Mouse (Mus musculus) left cerebral cortex, postnatal 14 days (tissue): ENCODE measurements at regions not wholly inside any gene's neighbourhood (a gene's known extent, or its start where the extent isn't known, plus 50 kb on each side); places are given as distances from the start of the nearest gene placed in this dataset.

ENCODE experiments used
- DNase-seq, 2 experiments: peaks; one replicate each; pipeline ENCODE4 v3.0.0; 2021 to 2022; ENCODE audit warnings: low spot score in 2 of 2, mixed read lengths in 1 of 2
- intact Hi-C: fragments of 180-260 bp; cut with DNase I; formaldehyde crosslinking; loops from one replicate; pipeline ENCODE4 v1.15.1; 2025

DNA sequence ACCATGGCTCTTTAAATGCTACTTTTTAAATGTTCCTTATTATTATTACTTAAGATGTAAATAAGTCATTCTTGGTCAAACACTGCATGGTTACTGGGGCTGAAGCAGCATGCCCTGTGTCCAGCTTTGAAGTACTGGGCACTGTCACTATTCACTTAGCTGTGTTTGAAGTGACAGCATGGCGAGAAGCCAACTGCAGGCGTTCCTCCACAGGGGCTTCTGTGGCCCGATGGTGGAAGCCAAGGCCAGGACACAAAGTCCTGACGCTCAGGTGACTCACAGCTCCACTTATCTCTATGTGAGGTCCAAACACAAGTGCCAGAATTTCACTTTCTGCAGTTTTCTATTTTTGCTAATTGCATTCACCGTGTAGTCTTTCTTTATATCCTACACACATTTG lies 65.3 kb downstream of the Cdca7 start:
- intact Hi-C loops: no loop called here
- DNase-seq: no peak

DNA sequence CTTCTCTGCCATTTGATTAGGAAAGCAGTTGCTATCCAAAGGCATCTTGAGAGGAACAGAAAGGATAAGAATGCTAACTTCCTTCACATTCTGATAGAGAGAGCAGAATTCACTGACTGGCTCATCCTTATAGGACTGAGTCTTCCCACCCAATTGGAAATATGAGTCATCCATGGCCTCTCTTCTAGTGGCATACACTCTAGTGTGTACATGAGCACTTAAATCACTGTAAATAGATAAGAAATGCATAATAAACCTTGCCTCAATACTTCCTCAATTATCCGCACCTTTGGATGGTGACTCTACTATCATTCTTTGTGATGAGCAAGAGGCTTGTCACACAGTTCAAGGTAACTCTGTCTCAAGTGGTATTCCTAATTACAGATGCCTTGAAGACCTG lies 69.5 kb downstream of the Cdca7 start:
- no peak for DNase-seq
- intact Hi-C loops: no loop called here

DNA sequence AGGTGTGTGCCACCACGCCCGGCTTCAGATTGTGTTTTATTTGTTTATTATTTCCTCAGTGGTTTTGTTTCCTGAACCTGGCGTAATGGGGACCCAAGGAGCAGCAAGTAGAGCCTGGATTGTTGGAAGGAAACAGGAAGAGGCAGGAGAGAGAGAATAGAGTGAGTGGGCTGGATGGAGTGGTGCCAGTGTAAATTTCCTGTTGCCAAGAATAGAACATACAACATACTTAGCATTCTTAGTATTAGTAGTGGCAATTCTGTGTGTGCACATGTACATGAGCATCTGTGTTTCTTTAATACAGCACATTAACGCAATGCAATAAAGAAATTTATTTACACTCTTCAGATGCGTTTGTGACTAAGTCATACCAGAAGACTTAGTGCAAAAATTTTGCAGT lies 70.5 kb downstream of the Cdca7 start:
- DNase-seq: no peak
- intact Hi-C loops: no loop called here

DNA sequence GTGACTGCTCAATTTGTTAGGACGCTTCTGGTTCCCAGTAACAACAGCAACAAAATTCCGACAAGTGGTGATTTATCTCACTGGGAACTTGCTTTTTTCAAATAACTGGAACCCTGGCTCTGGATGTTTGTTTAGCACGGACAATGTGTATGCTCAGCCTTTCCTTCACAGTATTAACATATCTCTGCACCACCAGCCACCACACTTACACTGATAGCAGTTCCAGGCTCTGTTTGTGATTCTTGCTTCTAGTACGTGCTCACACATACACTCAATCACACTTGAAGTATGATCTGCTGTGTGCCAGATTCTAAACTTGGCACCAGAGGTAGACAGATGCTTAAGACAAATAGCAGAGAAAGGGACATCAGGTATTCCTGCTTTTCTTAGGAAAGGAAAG lies 71.0 kb downstream of the Cdca7 start:
- intact Hi-C loops: no loop called here
- DNase-seq: no peak

DNA sequence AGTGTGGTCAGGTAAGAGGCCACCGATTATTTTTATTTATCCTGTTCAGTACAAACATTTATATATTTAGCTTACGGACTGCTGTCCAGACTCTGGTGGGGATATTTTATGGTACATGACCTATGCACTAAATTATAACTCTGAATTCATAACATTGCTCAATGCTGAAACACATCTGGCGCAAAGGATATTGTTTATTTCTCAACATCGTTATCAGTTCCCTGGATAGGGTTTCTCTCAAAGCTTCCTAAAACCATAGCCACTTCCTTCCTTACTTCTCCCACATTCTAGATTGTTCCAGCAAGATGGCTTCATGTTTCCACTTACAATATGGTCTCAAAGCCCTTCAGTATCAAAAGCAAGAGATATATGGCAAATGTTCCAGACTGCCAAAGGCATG lies 75.3 kb downstream of the Cdca7 start:
- no peak for DNase-seq
- intact Hi-C loops: no loop called here

DNA sequence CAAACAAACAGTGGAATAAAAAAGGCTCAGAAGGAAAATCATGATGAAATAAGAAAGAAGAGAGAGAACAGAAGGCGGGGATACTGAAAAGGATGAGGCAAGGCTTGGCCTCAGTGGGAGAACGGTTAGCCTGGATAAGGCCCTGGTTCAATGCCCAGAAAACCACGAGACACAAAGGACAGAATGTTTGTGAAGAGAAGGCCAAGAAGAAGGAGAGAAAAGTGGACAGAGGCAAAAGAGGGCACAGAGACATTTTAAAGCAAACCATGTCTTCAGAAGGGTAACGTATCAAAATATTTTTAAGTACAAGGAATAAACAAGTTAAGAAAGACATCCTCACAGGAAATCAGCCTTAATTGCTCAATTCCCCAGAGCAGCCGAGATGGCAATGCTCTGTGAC lies 78.6 kb downstream of the Cdca7 start:
- DNase-seq: no peak
- intact Hi-C loops: no loop called here

DNA sequence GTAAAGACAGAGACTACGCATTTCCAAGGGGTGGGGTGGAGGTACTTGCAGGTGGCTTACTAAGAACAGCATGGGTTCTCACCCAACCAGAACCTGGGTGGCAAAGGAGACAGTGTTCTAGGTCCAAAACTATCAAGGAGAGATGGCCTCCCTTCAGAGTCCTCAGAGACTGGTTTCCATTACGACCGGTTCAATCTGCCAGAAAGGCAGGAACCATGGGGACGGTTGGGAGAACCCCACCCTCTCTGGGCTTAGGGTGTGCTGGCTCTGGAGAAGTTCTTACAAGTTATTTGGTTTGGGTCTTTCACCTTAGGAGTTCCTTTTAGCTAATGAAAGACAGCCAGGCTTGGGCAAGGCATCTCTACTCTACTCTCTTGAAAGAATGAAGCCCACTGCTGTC lies 79.2 kb downstream of the Cdca7 start:
- intact Hi-C loops: no loop called here
- DNase-seq: no peak

DNA sequence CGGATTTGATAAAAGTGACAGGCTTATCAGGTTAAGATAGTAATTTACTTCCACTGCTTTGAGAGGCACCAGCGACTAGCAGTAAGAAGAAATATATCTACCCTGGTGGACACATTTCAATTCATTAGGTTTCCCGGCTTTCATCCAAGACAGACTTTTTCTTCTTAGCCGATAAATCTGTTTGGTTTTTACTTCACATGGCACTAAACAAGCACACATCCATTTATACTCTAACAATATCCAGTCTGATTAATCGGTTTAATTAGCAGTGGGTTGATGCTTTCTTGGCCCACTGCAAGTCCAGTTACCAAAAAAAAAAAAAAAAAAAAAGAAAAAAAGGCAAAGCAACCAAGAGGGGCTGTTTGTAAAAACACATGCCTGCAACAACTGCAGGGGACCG lies 79.6 kb downstream of the Cdca7 start:
- DNase-seq: no peak
- intact Hi-C loops: no loop called here

DNA sequence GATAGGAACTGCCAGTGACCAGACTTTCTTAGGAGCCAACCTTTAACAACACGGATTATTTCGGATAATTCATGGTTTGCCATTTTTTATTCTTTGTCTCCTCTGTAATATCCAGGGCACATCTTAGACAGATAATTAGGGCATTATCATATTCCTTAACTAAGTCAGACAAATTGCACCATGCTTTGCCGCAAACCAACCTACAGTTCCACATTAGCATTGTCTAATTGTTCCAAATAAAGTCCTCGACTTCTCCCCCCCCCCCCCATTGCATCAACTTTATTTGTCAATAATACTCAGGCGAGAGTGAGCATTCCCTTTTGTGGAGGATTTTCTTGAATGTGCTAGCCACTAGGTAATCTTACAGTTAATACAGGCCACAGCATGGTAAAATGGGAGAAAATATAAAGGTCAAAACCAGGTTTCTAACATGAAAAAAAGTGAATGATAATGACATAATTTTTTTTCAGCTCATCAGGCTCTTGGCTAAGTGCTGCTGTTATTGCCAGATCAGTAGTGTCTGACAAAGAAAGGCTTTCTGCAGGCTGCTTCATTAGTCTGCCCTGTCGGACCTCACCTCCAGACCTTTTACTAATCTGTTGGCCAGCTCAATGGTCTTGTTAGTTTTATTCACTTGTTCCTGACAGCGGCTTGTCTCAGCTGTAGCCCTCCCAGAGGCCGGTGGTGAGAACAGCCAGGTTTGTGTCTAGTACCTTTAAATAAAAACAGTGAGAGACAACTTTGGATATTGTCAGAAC lies 80.3 kb downstream of the Cdca7 start:
- no peak for DNase-seq
- intact Hi-C loops: no loop called here

DNA sequence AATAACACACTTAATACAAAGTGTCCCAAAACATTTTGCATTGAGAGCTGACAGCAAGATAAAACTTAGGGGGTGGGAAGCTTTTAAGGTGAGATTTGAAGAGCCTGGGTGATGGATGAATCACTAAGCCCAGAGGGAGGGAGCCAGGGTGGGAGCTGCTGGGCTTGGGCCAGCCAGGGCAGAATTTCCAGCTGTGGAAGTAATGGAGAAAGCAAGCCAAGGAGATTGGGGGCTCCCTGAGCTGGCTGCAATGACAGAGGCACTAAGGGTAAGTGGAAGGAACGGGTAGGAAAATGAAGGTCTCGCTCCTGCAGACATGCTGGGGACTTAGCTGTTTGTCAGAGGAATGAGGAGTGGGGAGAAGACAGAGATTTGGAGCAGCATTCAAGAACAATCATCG lies 81.2 kb downstream of the Cdca7 start:
- DNase-seq: no peak

DNA sequence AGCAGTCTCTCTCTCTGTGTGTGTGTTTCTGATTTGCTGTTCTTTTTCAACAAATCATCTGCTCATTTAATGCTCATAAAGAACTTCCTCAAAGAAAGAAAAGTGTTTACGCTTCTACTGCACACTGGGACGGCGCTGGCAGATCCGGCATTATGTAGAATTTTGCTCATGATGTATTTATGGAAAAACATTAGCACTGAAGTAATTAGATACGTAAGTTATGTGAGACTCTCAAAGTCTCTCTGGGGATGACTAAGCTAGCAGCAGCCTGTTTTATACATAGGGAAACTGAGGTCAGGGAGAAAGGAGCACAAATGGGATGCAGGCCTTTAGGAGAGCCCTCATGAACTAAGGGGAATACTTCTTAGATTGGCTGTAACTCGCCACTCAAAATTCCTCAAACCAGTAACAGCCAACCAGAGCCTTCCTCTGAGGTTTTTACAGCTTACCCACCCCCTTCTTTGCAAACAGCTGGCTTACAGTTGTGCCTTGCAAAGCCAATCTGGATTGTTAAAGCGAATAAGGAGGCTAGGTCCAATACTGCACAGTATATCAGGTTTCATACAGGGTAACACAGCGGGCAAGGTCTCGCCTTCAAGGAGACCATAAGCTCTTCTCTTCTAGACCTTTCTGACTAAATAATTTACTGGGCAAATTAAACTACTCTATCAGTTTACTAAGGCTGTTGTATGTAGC lies 81.8 kb downstream of the Cdca7 start:
- DNase-seq: no peak
- intact Hi-C loops: no loop called here

More for the DNA sequence above, 81.2 kb downstream of the Cdca7 start:
- intact Hi-C loops: no loop called here

DNA sequence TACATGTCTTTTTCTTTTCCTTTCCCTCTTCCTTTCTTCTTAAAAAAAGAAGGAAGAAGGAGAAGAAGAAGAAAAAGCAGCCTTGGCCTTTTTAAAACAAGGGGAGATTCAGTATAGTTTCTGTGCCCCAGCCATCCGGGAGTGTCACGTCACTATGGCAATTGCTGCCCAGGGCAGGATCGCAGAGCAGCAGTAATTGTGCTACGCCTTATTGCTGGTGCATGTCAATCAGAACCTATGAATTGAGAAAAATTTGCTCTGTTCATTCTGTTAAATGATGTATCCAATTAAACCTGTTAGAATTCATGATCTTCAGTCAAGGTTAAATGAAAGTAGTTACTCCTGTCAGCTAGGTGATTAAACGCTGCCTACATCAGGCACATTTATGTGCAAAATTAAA lies 85.4 kb downstream of the Cdca7 start:
- intact Hi-C loops: no loop called here
- no peak for DNase-seq

DNA sequence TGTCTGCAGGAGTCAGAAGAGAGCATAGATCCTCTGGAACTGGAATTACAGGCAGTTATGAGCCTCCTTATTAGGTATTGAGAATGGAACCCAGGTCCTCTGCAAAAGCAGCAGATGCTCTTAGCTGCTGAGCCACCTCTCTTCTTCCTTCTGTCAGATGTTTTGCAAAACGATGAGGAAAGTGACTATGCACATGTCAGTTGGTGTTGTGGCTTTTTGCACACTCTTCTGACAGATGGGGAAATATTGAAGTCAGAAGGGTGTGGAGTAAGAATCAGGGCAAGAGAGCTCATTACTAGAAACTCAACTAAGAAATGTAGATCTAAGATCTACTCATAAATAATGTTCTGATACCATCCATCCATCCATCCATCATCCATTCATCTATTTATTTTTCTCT lies 102.4 kb downstream of the Cdca7 start:
- no peak for DNase-seq
- intact Hi-C loops: no loop called here

DNA sequence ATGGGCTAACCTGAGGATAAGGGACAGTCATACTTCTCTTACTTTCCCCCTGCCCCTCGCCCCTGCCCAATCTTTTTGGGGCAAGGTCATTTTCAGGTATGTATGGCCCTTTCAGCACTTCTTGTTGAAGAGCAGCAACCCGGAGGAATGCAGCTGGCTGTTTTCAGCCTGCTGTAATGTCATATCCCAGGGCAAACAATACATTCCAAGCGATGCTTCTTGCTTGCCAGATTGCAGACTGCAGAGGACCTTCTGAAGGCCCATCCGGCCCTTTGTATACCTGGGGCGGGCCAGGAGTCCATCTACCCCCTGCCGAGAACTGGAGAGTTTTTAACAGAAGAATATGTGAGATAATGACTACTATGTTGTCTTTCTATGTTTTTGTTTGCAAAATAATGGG lies 105.2 kb downstream of the Cdca7 start:
- no peak for DNase-seq
- intact Hi-C loops: no loop called here

DNA sequence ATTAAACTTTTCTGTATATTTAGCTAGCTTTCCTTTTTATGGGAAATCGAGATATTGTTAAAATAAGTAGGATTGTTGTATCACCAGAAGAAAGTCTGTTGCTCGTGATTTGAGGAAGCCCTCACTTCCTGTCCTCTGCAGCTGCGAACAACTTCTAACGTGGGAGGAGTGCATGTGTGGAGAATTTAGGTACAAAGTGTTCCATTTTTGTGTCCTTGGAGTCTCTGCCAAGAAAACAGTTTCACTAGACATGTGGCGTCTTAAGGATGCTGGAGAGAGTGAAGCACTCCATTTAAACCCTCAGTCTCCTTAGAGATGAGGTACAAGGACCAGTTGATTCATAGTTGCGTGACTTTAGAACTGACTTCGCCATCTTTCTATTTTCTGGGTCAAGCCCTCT lies 112.9 kb downstream of the Cdca7 start:
- intact Hi-C loops: no loop called here
- peak; percentile 49 to 89 for DNase-seq

DNA sequence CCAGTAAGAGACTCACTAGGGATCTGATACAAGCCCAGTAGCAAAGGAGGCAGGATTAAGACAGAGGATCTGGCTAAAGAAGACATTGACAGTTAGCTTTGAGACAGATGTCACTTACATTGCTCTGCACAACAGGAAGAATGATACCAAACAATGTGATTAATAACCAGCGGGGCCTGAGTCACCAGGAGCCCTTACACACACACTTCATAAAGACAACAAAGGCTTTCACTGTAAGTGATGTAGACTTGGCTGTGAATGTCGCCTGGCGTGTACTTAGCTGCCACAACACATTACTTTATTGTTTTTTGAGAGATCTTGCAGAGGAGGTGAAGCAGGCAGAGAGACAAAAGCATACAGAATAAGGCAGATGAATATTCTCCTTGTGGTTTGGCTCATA lies 116.1 kb downstream of the Cdca7 start:
- intact Hi-C loops: no loop called here
- no peak for DNase-seq

DNA sequence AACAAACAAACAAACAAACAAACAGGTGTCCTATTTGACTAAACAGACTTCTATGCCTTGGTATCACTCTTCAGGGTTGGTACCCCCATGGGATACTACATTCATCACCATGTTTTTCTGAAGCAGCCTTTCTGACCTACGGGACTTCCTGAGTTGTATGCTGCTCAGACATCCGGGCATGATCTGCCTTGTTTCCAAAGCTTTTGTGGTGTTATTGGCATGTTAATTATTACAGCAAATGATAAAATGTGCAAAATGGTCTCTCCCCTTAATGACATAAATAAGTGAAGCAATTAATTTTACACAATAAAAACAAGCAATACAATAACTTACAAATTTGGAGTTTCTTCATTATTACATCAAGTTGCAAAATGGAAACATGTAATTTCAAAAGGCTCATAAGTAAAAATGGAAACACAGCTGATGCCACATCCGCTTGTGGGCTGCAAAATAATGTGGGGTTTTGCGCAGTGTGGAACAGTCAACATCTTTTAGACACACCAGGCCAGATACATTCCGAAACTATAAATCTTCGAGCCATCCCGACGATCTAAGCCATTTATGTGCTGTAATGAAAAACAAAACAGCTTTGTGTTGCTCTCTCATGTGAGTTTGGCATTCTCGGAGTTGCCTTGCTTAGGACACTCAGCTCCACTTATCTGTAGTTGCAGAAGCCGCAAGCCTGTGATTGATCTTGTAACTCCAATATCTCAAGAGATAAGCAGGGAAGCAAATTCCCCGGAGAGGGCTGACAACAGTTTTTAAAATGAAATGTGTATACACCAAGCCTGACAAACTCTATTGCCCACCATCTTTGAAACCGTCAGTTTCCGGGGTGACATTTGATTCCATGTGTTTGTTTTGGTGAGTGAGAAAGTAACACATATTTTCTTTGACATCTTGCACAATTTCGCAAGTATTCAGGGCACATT lies 121.3 kb downstream of the Cdca7 start:
- intact Hi-C loops: no loop called here
- DNase-seq: no peak

DNA sequence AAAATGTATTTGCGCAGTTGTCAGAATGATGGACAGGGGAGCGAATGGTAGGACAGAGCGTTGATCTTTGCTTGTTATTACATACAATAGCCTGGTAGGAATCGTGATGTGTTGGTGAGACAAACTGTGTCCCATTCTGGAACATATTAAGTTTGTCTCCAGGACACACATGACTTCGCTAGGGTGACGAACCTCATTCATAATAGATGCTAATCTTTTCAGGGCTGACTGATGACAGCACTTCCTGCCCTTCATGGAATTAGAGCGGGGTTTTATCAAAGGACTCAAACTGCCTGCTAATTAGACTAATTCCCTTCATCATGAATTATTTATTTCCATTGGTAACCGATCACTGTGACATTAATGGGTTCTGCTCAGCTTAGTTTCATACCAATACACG lies 122.0 kb downstream of the Cdca7 start:
- no peak for DNase-seq
- intact Hi-C loops: no loop called here

DNA sequence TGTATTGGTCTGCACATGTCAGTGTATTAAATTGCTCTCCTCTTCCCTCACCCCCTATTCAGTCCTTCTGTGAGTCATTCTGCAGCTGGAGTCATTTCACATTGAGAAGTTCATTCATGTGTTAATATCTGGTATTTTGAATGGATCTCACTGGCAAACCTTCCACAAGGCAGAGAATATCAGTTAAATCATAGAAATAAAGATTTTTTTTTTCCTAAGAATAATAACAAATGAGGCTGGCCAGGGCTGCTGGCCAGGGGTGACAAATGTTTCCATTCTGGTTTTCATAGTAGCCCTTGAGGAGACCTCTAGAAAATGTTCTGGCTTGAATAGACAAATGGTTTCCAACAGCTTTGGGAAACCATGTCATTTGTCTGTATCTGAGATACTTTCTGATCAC lies 124.8 kb downstream of the Cdca7 start:
- DNase-seq: no peak
- intact Hi-C loops: no loop called here

DNA sequence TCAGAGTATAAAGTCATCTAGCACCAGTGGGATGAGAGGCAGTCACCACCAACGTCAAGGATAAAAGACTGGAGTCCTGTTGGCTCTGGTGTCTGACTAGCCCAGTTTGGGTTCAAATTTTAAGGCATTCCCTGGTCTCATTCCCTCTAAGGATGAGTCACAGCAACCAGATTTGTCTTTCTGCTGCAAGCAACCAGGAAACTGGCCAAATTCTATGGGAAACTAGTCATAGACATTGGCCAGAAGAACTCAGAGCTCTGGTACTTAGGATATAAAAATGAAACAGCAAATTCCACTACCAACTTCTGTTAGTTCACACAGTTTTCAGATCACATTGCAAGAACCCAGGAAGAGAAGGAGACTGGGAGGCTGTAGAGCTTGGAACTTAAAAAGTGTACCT lies 126.2 kb downstream of the Cdca7 start:
- peak; percentile 8 to 53 for DNase-seq
- intact Hi-C loops: no loop called here
